Mouse (Mus musculus): ENCODE measurements at regions not wholly inside any gene's neighbourhood (a gene's known extent, or its start where the extent isn't known, plus 50 kb on each side); places are given as distances from the start of the nearest gene placed in this dataset.
"Not testable (repeated sequence)": the region's sequence is repeated elsewhere in the genome, so short reads cannot be mapped to it uniquely, and the experiment has no call there.

- DNase-seq (ENCODE audit: low read depth, low spot score), result no peak
These were observed 147.4 kb upstream of the Dlgap1 start for GRCm38 (mm10) chr17:69821473-69821872.

DNA sequence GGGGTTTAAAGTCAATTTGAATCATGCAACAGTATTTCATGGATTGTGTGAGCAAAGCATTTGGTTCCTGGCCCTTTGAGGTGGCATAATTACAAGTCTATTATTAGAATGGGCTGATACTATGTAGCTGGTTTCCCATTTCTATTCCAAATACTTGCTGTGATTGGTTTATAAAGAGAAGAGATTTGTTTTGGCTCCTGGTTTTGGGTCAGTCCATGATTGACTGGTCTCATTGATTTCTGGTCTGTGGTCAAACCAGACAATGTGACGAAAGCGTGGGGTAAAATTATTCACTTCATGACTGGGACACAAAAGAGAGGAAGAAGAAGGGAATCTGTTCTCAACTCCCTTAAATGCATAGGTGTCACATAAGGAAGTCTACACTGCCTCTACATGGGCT lies 147.0 kb upstream of the Dlgap1 start:
- DNase-seq (ENCODE audit: low read depth, low spot score), result no peak

- no peak for DNase-seq (ENCODE audit: low read depth, low spot score)
These were observed 146.0 kb upstream of the Dlgap1 start for GRCm38 (mm10) chr17:69822921-69823320.

- DNase-seq (ENCODE audit: low read depth, low spot score), result no peak
These were observed 127.6 kb upstream of the Dlgap1 start for GRCm38 (mm10) chr17:69841308-69841707.

- DNase-seq (ENCODE audit: low read depth, low spot score), result no peak
These were observed 120.6 kb upstream of the Dlgap1 start for GRCm38 (mm10) chr17:69848306-69848705.

DNA sequence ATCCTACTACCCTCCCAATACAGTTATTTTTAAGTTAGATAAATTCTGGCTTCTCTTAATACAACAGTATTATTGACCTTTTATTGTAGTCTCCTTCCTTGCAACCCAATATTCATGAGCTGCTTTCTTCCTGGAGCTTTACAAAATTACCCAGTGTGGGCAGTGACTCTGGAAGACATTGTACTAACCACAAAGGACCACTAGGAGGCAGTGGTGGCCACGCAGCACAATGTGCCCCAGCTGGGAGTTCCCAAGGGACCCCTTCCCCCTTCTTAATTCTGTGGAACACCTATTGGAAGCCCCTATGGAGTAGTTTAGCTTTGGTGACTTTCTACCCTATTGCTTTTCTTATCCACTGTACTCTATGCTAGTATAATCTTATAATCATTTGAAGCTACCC lies 118.8 kb upstream of the Dlgap1 start:
- no peak for DNase-seq (ENCODE audit: low read depth, low spot score)

GRCm38 (mm10) chr17:69879958-69880357 lies 88.9 kb upstream of the Dlgap1 start:
- not testable (repeated sequence) for DNase-seq (ENCODE audit: low read depth, low spot score)

GRCm38 (mm10) chr17:69893980-69894379 lies 74.9 kb upstream of the Dlgap1 start:
- peak; percentile 6 for DNase-seq (ENCODE audit: low read depth, low spot score)

Measured in telencephalon, adult 2 months (tissue).